Mouse (Mus musculus) heart, embryonic 12.5 days (tissue): ENCODE measurements around the gene Nelfcd. TPM values are rescaled to one million over a fixed set of nuclear protein-coding genes. Genes with fewer than 3 reads are reported as not detected.

Source experiments
- ATAC-seq: fragments of 200-750 bp; cut with Nextera tagmentation; 2 replicates; pipeline ENCODE4 v1.8.0; 2017; ENCODE audit warnings: moderate TSS enrichment, moderate library complexity; ENCODE audit not compliant: insufficient number of reproducible peaks, low FRiP score
- H3K27ac ChIP-seq: fragments of 300-500 bp; sonication (generic); 2 replicates; pipeline ENCODE4 v1.5.1; 2016; ENCODE audit warnings: mild to moderate bottlenecking, moderate library complexity; ENCODE audit not compliant: poor library complexity, severe bottlenecking
- H3K27me3 ChIP-seq: fragments of 300-500 bp; sonication (generic); replicated peaks from 2 replicates; pipeline ENCODE4 v1.6.1; 2016; ENCODE audit warnings: mild to moderate bottlenecking, moderate library complexity
- H3K36me3 ChIP-seq: fragments of 300-500 bp; sonication (generic); 2 replicates; pipeline ENCODE4 v1.6.1; 2016; ENCODE audit warnings: mild to moderate bottlenecking, moderate library complexity
- H3K4me1 ChIP-seq: fragments of 300-500 bp; sonication (generic); replicated peaks from 2 replicates; pipeline ENCODE4 v1.6.1; 2016; ENCODE audit warnings: mild to moderate bottlenecking
- H3K4me2 ChIP-seq: fragments of 300-500 bp; sonication (generic); 2 replicates; pipeline ENCODE4 v1.6.1; 2016; ENCODE audit warnings: mild to moderate bottlenecking, moderate library complexity
- H3K4me3 ChIP-seq: fragments of 300-500 bp; sonication (generic); 2 replicates; pipeline ENCODE4 v1.5.1; 2016; ENCODE audit warnings: mild to moderate bottlenecking
- H3K9ac ChIP-seq: fragments of 300-500 bp; sonication (generic); 2 replicates; pipeline ENCODE4 v1.6.1; 2016; ENCODE audit warnings: mild to moderate bottlenecking, moderate library complexity
- H3K9me3 ChIP-seq: fragments of 300-500 bp; sonication (generic); replicated peaks from 2 replicates; pipeline ENCODE4 v1.6.1; 2016; ENCODE audit warnings: mild to moderate bottlenecking, moderate library complexity
- WGBS: fragments of 180-500 bp; shearing (Covaris S2); methylation state at CpG from one replicate; pipeline ENCODE4 v1.1.7; 2016; 5-methylcytosine and 5-hydroxymethylcytosine counted together
- polyA plus RNA-seq: library from polyadenylated mRNA; unstranded; fragments of >200 nt; fragmentation: Nextera tagmentation; extraction: Ambion mirVana; gene quantifications from 2 replicates; pipeline ENCODE4 v1.2.1, GENCODE M21; 2016

The Nelfcd gene
- polyA plus RNA-seq, 1 experiment from 2014 or later: 89.3 TPM

DNA sequence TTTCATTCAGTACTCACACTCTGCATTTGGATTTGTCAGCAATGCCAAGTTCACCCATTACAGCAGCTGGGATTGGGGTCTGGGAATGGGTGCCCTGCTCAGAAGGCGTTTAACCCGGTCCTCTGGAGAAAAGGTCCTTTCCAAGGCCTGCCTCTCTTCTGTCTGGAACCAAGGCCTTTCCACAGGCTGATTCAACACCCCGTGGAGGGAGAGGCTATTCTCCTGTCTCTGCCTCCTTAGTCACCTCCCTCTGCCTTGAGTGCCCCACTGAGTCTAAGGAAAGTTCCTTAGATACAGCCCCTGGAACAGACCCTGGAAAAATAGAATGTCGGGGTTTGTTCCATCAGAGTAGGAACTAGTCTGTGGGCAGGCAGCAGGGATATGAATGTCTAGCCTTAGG is 32.8 kb downstream of the Nelfcd start:
- Histone ChIP-seq H3K9me3 (no peaks in the 10 kb centered on the region), H3K27me3 (peaks cover 13% of the 10 kb centered on the region; the same call in 1 of the 2 replicates), H3K27ac (no peak overlapping the region), H3K4me2 (no peak overlapping the region), H3K9ac (no peak overlapping the region), H3K4me3 (no peak overlapping the region), H3K4me1 (peaks cover 2% of the 10 kb centered on the region; the same call in 1 of the 2 replicates), H3K36me3 (no peaks in the 10 kb centered on the region)
- WGBS: 86% methylated on average over 4 of the region's 4 CpGs
- ATAC-seq: no peak

DNA sequence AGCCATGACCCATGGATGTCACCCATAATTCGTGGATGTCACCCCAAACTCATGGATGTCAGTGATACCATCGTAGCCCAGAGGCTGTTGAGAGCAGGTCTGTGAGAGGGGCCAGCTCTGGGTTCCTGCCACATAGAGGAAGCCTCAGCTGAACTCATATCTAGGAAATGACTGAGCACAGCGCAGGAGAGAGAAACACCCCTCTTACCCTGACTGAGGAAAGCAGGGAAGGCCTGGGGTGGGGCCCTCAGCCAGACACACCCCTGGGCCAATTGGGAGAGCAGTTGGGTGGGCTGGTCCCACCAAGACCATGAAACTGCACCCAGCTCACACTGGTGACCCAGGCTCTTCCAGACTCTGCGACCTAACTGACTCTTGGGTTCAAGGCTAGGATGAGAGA is 34.7 kb downstream of the Nelfcd start, which contains the start of gene Tubb1:
TSS of gene Tubb1 (plus strand) at position 343 of the 400 bp plus-strand sequence.
- Histone ChIP-seq H3K4me1 (peaks cover 4% of the 10 kb centered on the region), H3K9ac (no peak within 1 kb of the TSS), H3K27ac (no peak within 1 kb of the TSS), H3K27me3 (peaks cover 13% of the 10 kb centered on the region; the same call in 1 of the 2 replicates), H3K9me3 (no peaks in the 10 kb centered on the region), H3K4me2 (no peak within 1 kb of the TSS), H3K36me3 (no peaks in the 10 kb centered on the region), H3K4me3 (no peak within 1 kb of the TSS)
- peak; percentile 46; the same call in 1 of the 2 replicates for ATAC-seq
- WGBS: 58% methylated on average over 4 of the region's 4 CpGs

DNA sequence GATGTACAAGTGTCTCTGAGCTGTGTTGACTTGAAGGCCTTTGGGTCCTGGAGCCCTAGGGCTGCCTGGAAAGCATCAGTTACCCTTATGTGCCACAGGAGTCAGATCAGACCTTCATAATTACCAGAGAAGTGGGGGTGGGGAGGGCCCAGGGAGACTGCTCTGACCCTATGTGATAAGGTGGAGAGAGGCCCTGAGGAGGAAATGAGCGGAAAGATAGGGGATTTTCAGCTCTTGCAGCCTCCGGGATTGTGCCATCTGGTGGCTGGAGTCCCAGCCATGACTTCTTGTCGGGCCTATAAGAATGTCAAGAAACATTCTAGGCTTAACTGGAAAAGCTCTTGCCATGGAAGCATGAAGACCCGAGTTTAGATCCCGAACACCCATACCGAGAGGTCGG is 38.1 kb downstream of the Nelfcd start:
- Histone ChIP-seq H3K4me1 (peaks cover 4% of the 10 kb centered on the region), H3K9ac (no peak overlapping the region), H3K4me3 (no peak overlapping the region), H3K27me3 (no peaks in the 10 kb centered on the region), H3K9me3 (no peaks in the 10 kb centered on the region), H3K36me3 (no peaks in the 10 kb centered on the region), H3K4me2 (no peak overlapping the region), H3K27ac (no peak overlapping the region)
- ATAC-seq: peak; percentile 79
- WGBS: 49% methylated on average over 7 of the region's 7 CpGs

DNA sequence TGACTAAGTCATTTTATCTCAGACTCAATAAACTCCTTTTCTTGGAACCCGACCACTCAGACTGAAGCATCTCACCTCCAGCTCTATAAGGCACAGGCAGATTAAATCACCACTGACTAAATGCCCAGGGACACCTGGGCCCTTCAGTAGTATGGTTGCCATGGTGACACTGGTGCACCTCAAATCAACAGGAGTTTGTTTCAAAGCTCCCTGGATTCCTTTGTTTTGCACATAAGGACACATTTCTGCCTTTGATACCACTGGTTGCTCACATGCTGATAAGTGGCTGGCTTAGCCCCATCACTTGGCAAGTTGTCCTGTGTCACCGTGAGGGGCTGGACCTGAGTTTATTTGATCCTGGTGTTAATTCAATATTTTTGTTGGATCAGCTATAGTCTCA is 43.8 kb downstream of the Nelfcd start:
- Histone ChIP-seq H3K9me3 (no peaks in the 10 kb centered on the region), H3K4me2 (no peak overlapping the region), H3K27me3 (no peaks in the 10 kb centered on the region), H3K9ac (no peak overlapping the region), H3K4me1 (peaks cover 7% of the 10 kb centered on the region), H3K36me3 (peaks cover 28% of the 10 kb centered on the region), H3K4me3 (no peak overlapping the region), H3K27ac (no peak overlapping the region)
- no peak for ATAC-seq
- 70% methylated on average over 2 of the region's 2 CpGs for whole genome bisulfite sequencing

DNA sequence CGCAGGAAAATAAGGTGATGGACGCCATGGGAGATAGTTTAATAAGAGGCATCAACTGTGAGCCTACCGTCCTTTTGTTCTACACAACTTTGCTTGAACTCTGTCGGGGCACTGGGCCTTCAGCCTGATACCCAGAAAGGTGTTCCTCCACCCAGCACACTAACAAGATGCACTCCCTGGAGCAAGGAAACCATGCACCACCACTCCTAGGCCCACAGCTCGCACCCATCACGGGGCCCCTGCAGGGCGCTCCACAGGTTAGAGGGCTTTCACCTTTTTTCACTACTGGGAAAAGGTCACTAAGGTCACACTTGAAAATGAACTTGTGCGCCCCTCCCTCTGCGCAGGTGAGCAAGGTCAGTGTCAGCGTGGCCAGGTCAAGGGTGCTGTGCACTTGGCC is 47.8 kb downstream of the Nelfcd start:
- Histone ChIP-seq H3K4me2 (peak overlapping the region; percentile 97), H3K9ac (peak overlapping the region; percentile 91), H3K36me3 (peaks cover 61% of the 10 kb centered on the region), H3K4me3 (peak overlapping the region; percentile 96), H3K4me1 (peaks cover 7% of the 10 kb centered on the region), H3K9me3 (no peaks in the 10 kb centered on the region), H3K27me3 (no peaks in the 10 kb centered on the region), H3K27ac (peak overlapping the region; percentile 77)
- peak; percentile 40 for ATAC-seq
- WGBS: 35% methylated on average over 10 of the region's 10 CpGs

DNA sequence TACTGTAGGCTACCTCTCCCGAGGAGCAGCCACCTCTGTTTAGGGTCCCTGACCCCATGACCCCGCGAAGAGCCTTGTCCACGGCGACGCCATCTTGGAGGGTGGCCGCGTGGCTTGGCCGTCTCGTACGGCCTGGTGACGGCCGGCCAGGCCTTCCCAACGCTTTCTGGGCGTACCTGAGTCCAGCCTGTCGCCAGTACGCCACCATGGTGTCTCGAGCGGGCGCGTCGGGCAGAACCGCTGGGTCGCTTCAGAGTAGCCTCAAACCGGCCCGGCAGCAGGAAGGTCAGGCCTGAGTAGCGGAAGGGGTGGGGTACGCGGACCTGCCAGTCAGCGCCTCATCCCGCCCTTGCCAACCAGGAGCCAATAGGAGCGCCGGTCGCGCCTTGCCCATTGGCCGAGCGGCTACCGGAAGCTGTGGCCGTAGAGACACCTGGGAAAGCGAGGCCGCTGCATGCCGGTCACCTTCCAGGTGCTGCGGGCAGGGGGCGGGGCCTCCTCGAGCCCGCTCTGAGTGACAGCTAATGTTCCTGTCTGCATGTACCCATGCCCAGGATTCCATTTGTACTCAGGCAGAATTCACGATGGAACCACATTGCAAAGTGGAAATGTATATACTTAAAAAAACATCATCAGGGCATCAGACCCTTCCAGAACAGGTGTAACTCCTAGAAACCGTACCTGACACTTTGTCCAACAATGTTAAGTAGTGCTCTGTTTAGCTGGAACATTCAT is 48.4 kb downstream of the Nelfcd start, which contains the start of gene Atp5e:
TSS of gene Atp5e (minus strand) at position 317 of the 735 bp plus-strand sequence.
- Histone ChIP-seq H3K9ac (peak within 1 kb of the TSS; percentile 91), H3K36me3 (peaks cover 66% of the 10 kb centered on the region), H3K27ac (peak within 1 kb of the TSS; percentile 77), H3K27me3 (no peaks in the 10 kb centered on the region), H3K4me1 (peaks cover 7% of the 10 kb centered on the region), H3K4me2 (peak within 1 kb of the TSS; percentile 97), H3K4me3 (peak within 1 kb of the TSS; percentile 96), H3K9me3 (no peaks in the 10 kb centered on the region)
- peak; percentile 99 for ATAC-seq
- 2% methylated on average over 48 of the region's 48 CpGs for WGBS

DNA sequence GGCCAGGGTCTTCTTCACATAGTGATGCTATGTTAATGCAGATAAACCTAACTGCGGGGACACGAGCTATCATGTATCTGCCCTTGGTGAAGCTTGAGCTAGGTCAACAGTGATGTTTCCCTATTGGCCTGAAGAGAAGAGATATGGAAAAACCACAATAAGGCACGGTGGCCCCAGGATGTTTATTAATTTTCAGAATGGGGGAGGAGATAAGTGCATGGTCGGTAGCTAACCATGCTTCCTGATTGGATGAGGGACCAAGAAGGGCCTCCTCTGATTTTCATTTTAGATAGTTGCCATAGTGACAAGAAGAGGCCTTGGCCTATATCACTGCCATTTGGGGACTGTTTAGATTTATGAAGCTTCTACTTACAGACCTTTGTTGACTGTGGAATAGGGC is 54.7 kb downstream of the Nelfcd start:
- Histone ChIP-seq H3K4me2 (no peak overlapping the region), H3K27me3 (no peaks in the 10 kb centered on the region), H3K4me3 (no peak overlapping the region), H3K9ac (no peak overlapping the region), H3K27ac (no peak overlapping the region), H3K36me3 (peaks cover 40% of the 10 kb centered on the region), H3K9me3 (no peaks in the 10 kb centered on the region), H3K4me1 (peaks cover 27% of the 10 kb centered on the region)
- ATAC-seq: no peak
- WGBS: 70% methylated on average over 4 of the region's 4 CpGs

DNA sequence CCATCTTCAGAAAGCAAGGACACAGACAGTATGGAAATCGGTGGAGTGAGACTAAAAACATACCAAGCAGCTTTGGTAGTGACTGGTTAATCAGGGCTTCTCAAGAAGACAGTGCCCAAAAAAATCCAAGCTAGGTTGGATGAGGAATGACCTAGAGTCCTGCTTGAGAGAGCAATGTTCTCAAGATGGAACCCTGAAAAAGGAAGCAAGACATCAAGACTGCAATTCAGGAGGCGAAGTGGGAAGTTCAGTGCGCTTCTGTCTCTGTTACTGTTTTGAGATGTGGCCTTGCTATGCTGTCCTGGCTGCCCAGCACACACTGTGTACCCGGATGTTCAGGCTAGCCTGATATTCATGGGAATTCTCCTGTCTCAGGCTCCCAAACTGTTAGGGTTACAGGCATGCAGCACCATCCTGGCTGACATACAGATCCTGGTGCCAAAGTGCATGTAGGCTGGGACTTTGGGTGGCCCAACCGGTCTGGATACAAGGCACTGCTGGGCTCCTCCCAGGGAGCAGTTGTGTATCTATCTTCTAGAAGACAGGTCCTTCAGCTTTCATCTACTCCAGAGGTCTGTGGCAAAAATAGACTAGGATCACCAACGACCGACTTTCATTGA is 55.3 kb downstream of the Nelfcd start:
- no peaks in the 10 kb centered on the region for H3K9me3 ChIP-seq
- ATAC-seq: no peak
- no peak overlapping the region for H3K9ac ChIP-seq
- peaks cover 35% of the 10 kb centered on the region for H3K36me3 ChIP-seq
- H3K27ac ChIP-seq: no peak overlapping the region
- H3K4me3 ChIP-seq: no peak overlapping the region
- H3K4me1 ChIP-seq: peaks cover 27% of the 10 kb centered on the region
- 82% methylated on average over 7 of the region's 7 CpGs for WGBS
- H3K27me3 ChIP-seq: no peaks in the 10 kb centered on the region
- H3K4me2 ChIP-seq: peak overlapping the region; percentile 74

DNA sequence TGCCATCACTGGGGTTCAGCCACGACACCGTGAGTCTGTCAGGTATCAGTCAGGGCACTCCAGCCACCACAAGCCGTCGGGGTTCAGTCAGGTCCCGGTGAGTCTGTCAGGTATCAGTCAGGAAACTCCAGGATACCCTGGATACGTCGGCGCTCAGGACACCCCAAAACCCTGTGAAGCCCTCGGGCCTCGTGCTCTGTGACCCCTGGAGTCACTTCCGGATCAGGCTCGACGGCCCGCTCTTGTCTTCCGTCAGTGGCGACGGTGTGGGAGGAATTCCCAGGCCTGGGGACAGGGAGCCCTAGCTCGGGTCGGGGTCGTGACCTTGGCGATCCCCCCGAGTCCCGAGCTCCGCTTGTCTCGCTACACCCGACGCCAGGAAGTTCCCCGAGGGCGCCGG is 56.8 kb downstream of the Nelfcd start:
- Histone ChIP-seq H3K9ac (peak overlapping the region; percentile 87), H3K4me2 (peak overlapping the region; percentile 74), H3K4me3 (peak overlapping the region; percentile 71), H3K27ac (peak overlapping the region; percentile 73), H3K4me1 (peaks cover 27% of the 10 kb centered on the region), H3K27me3 (no peaks in the 10 kb centered on the region), H3K36me3 (peaks cover 22% of the 10 kb centered on the region), H3K9me3 (no peaks in the 10 kb centered on the region)
- WGBS: 5% methylated on average over 30 of the region's 30 CpGs
- ATAC-seq: peak; percentile 41

DNA sequence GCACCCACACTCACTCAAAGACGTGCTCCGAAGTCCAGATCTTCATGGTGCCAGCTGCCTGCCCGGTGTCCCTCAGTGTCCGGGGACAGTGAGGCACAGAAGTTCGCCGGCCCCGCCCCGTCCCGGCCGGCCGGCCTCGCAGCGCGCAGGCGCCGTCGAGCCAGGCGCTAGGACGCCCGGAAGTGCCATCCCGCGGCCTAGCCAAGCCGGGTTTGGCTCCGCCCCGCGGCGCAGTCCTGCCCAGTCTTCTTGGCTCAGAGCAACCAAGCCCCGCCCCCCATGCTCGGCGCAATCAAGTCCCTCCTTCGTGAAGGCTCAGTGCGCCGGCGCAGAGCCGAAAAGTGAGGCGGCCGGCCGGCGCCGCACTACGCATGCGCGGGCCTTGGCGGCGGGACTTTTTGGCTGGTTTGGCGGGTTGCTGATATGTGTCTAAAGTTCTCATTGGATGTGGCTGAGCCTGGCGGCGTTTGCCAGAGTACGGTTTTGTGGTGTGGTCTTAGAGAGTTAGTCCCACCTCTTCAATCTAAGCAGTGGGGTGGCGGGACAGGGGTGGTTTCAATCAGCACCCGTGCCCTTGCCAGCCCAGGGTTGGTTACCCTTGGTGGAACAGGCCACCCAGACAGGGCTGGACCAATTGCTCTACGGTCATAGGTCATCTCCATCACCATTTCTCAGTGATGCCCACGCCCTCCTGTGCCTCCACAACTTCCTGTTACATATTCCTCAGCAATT is 57.4 kb downstream of the Nelfcd start, which contains the start of gene Prelid3b:
TSS of gene Prelid3b (minus strand) at position 264 of the 732 bp plus-strand sequence.
- peak; percentile 98 for ATAC-seq
- Histone ChIP-seq H3K27me3 (no peaks in the 10 kb centered on the region), H3K9me3 (no peaks in the 10 kb centered on the region), H3K9ac (peak within 1 kb of the TSS; percentile 87), H3K36me3 (peaks cover 17% of the 10 kb centered on the region), H3K4me1 (peaks cover 27% of the 10 kb centered on the region), H3K4me2 (peak within 1 kb of the TSS; percentile 74), H3K27ac (peak within 1 kb of the TSS; percentile 73), H3K4me3 (peak within 1 kb of the TSS; percentile 71)
- under 1% methylated on average over 53 of the region's 53 CpGs for WGBS

DNA sequence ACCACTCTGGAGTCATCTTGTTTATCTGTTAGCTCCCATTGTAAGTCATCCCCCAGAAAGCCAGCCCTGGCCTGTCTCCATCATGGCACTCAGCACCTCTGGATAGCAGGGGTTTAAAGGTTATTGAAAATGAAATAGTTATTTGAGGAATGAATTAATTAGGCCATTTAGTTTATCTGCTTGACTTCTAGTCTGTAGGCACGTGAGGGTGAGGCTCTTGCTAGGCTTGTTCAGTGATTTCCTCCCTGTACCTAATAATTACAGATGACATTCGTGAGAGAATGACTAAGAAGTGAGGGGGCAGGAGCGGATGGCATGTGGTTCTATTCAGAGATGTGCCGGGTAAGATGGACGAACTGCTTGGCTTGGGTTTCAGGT is 57.9 kb downstream of the Nelfcd start:
- Histone ChIP-seq H3K4me1 (peaks cover 27% of the 10 kb centered on the region), H3K27me3 (no peaks in the 10 kb centered on the region), H3K9ac (peak overlapping the region; percentile 60; the same call in 1 of the 2 replicates), H3K27ac (no peak overlapping the region), H3K4me2 (peak overlapping the region; percentile 74), H3K9me3 (no peaks in the 10 kb centered on the region), H3K36me3 (peaks cover 12% of the 10 kb centered on the region), H3K4me3 (peak overlapping the region; percentile 71)
- ATAC-seq: no peak
- WGBS: 75% methylated on average over 5 of the region's 5 CpGs
